Mouse (Mus musculus) midbrain, embryonic 14.5 days (tissue): ENCODE results near the gene Aldoart2. TPM values are rescaled to one million over a fixed set of nuclear protein-coding genes. Genes with fewer than 3 reads are reported as not detected.

Source experiments
- ATAC-seq: fragments of 200-750 bp; cut with Nextera tagmentation; 2 replicates; pipeline ENCODE4 v1.8.0; 2017; ENCODE audit warnings: moderate number of reproducible peaks, moderate library complexity; ENCODE audit not compliant: low FRiP score, low TSS enrichment
- DNase-seq: peaks from one replicate; pipeline ENCODE4 v3.0.0-alpha.2; 2015
- H3K27ac ChIP-seq: fragments of 300-500 bp; sonication (generic); replicated peaks from 2 replicates; pipeline ENCODE4 v1.5.1; 2014; ENCODE audit warnings: mild to moderate bottlenecking, low read depth, low read length, moderate library complexity
- H3K27me3 ChIP-seq: fragments of 300-500 bp; sonication (generic); 2 replicates; pipeline ENCODE4 v1.6.1; 2014; ENCODE audit warnings: low read length, control low read depth, mixed read lengths; ENCODE audit not compliant: control insufficient read depth, insufficient read depth
- H3K36me3 ChIP-seq: fragments of 300-500 bp; sonication (generic); 2 replicates; pipeline ENCODE4 v1.6.1; 2014; ENCODE audit warnings: low read length, control low read depth; ENCODE audit not compliant: control insufficient read depth, insufficient read depth
- H3K4me1 ChIP-seq: fragments of 300-500 bp; sonication (generic); 2 replicates; pipeline ENCODE4 v1.6.1; 2014; ENCODE audit warnings: mild to moderate bottlenecking, antibody characterized with exemption, low read length, control low read depth; ENCODE audit not compliant: control insufficient read depth, insufficient read depth
- H3K4me2 ChIP-seq: fragments of 300-500 bp; sonication (generic); 2 replicates; pipeline ENCODE4 v1.6.1; 2014; ENCODE audit warnings: mild to moderate bottlenecking, low read length, moderate library complexity
- H3K4me3 ChIP-seq: fragments of 300-500 bp; sonication (generic); replicated peaks from 2 replicates; pipeline ENCODE4 v1.5.1; 2014; ENCODE audit warnings: low read depth, low read length
- H3K9ac ChIP-seq: fragments of 300-500 bp; sonication (generic); replicated peaks from 2 replicates; pipeline ENCODE4 v1.6.1; 2014; ENCODE audit warnings: mild to moderate bottlenecking, low read length, moderate library complexity
- H3K9me3 ChIP-seq: fragments of 300-500 bp; sonication (generic); 2 replicates; pipeline ENCODE4 v1.6.1; 2016; ENCODE audit warnings: low read length, control low read depth, mixed read lengths; ENCODE audit not compliant: control insufficient read depth
- WGBS: fragments of 180-500 bp; shearing (Covaris S2); extraction: QIAGEN DNeasy Blood & Tissue Kit; methylation state at CpG from one replicate; pipeline ENCODE4 v1.1.7; 2014; 5-methylcytosine and 5-hydroxymethylcytosine counted together
- polyA plus RNA-seq: library from polyadenylated mRNA; unstranded; fragments of >200 nt; fragmentation: Nextera tagmentation; extraction: Ambion mirVana; gene quantifications from 2 replicates; pipeline ENCODE4 v1.2.1, GENCODE M21; 2014

The Aldoart2 gene
- polyA plus RNA-seq, 1 experiment from 2014 or later, result not detected

GRCm38 (mm10) chr12:55599639-55600502 lies 34.8 kb downstream of the Aldoart2 start:
- Histone ChIP-seq H3K4me1 (peaks cover 18% of the 10 kb centered on the region), H3K4me2 (peak overlapping the region; percentile 92), H3K36me3 (no peaks in the 10 kb centered on the region), H3K27ac (no peak overlapping the region), H3K9ac (peak overlapping the region; percentile 40), H3K9me3 (no peaks in the 10 kb centered on the region), H3K27me3 (peaks cover 51% of the 10 kb centered on the region), H3K4me3 (peak overlapping the region; percentile 50)
- DNase-seq, result peak; percentile 61
- under 1% methylated on average over 106 of the region's 109 CpGs for WGBS
- peak; percentile 57 for ATAC-seq

- Histone ChIP-seq H3K36me3 (no peaks in the 10 kb centered on the region), H3K4me3 (peak overlapping the region; percentile 50), H3K27me3 (peaks cover 51% of the 10 kb centered on the region), H3K27ac (no peak overlapping the region), H3K4me2 (peak overlapping the region; percentile 92), H3K4me1 (peaks cover 18% of the 10 kb centered on the region), H3K9me3 (no peaks in the 10 kb centered on the region), H3K9ac (no peak overlapping the region)
- ATAC-seq (no peak), DNase-seq (peak; percentile 30)
- WGBS, result 3% methylated on average over 42 of the region's 42 CpGs
Observed at GRCm38 (mm10) chr12:55600503-55600994, 35.5 kb downstream of the Aldoart2 start.

GRCm38 (mm10) chr12:55604411-55604810 lies 39.4 kb downstream of the Aldoart2 start:
- ATAC-seq, result no peak
- H3K9ac ChIP-seq, result no peak overlapping the region
- H3K27ac ChIP-seq, result no peak overlapping the region
- WGBS, result 85% methylated on average over 3 of the region's 3 CpGs
- no peak overlapping the region for H3K4me2 ChIP-seq
- H3K9me3 ChIP-seq, result no peaks in the 10 kb centered on the region
- H3K36me3 ChIP-seq, result no peaks in the 10 kb centered on the region
- no peak overlapping the region for H3K4me3 ChIP-seq
- DNase-seq, result no peak
- H3K27me3 ChIP-seq, result peaks cover 29% of the 10 kb centered on the region
- H3K4me1 ChIP-seq, result peaks cover 11% of the 10 kb centered on the region; the same call in 1 of the 2 replicates

GRCm38 (mm10) chr12:55607902-55608301 lies 42.9 kb downstream of the Aldoart2 start:
- Histone ChIP-seq H3K9ac (no peak overlapping the region), H3K4me3 (no peak overlapping the region), H3K27ac (no peak overlapping the region), H3K9me3 (no peaks in the 10 kb centered on the region), H3K27me3 (no peaks in the 10 kb centered on the region), H3K36me3 (no peaks in the 10 kb centered on the region), H3K4me2 (no peak overlapping the region), H3K4me1 (no peaks in the 10 kb centered on the region)
- ATAC-seq (no peak), DNase-seq (no peak)
- WGBS, result 24% methylated on average over 4 of the region's 4 CpGs

GRCm38 (mm10) chr12:55610812-55611211 lies 45.8 kb downstream of the Aldoart2 start:
- ATAC-seq (no peak), DNase-seq (no peak)
- WGBS, result 66% methylated on average over 2 of the region's 2 CpGs
- no peak overlapping the region for H3K9ac ChIP-seq
- H3K9me3 ChIP-seq, result no peaks in the 10 kb centered on the region
- H3K27me3 ChIP-seq, result no peaks in the 10 kb centered on the region
- H3K4me2 ChIP-seq, result no peak overlapping the region
- no peak overlapping the region for H3K4me3 ChIP-seq
- H3K4me1 ChIP-seq, result no peaks in the 10 kb centered on the region
- no peak overlapping the region for H3K27ac ChIP-seq
- no peaks in the 10 kb centered on the region for H3K36me3 ChIP-seq

Other genes with a start within 250 kb of the Aldoart2 start
- gene Psma6, start 181.0 kb upstream of the Aldoart2 start, polyA plus RNA-seq, result 448 and 461 TPM in 2 replicates
- gene Nfkbia, start 72.6 kb upstream of the Aldoart2 start, polyA plus RNA-seq, result 49.6 and 52.1 TPM in 2 replicates
- 0.93 and 1.3 TPM in 2 replicates for gene Insm2, start 34.2 kb downstream of the Aldoart2 start, polyA plus RNA-seq